Mouse (Mus musculus) gastrocnemius, adult 2 months (tissue): ENCODE measurements around the gene Zfp697. TPM values are rescaled to one million over a fixed set of nuclear protein-coding genes. Genes with fewer than 3 reads are reported as not detected.

ENCODE experiments used
- DNase-seq: peaks from one replicate; pipeline ENCODE4 v3.0.0; 2022
- H3K27ac ChIP-seq: fragments of 200-600 bp; 2 replicates; pipeline ENCODE4 v1.8.1; 2022; ENCODE audit warnings: mild to moderate bottlenecking
- H3K4me3 ChIP-seq: fragments of 200-600 bp; 2 replicates; pipeline ENCODE4 v1.8.1; 2022; ENCODE audit warnings: mild to moderate bottlenecking, moderate library complexity
- CTCF ChIP-seq: fragments of 200-600 bp; IDR thresholded peaks from 2 replicates; pipeline ENCODE4 v1.8.1; 2022; ENCODE audit warnings: antibody characterized with exemption, mild to moderate bottlenecking, moderate library complexity
- intact Hi-C: fragments of 180-260 bp; cut with DNase I; formaldehyde crosslinking; loops from one replicate; pipeline ENCODE4 v1.15.1; 2025
- total RNA-seq, 2 experiments: library from RNA; stranded (reverse); gene quantifications; 2 replicates each; pipeline ENCODE4 v1.2.3; 2021

Zfp697 gene
- total RNA-seq, 2 experiments from 2014 or later: 1.1 to 1.6 TPM

- TF ChIP-seq CTCF: no peak
- Histone ChIP-seq H3K27ac (no peak overlapping the region), H3K4me3 (no peak overlapping the region)
- DNase-seq: no peak
- intact Hi-C loops: no loop called here
Measured at GRCm38 (mm10) chr3:98756836-98757235, 374.6 kb downstream of the Zfp697 start.

- Histone ChIP-seq H3K4me3 (no peak overlapping the region), H3K27ac (no peak overlapping the region)
- intact Hi-C loops: no loop called here
- DNase-seq: no peak
- TF ChIP-seq CTCF: no peak
Measured at GRCm38 (mm10) chr3:98764155-98764554, 381.9 kb downstream of the Zfp697 start.

- Histone ChIP-seq H3K27ac (no peak overlapping the region), H3K4me3 (no peak overlapping the region)
- no peak for DNase-seq
- intact Hi-C loops: no loop called here
- no peak for TF ChIP-seq CTCF
Measured at GRCm38 (mm10) chr3:98780921-98781320, 398.7 kb downstream of the Zfp697 start.

- DNase-seq: no peak
- Histone ChIP-seq H3K27ac (no peak overlapping the region), H3K4me3 (no peak overlapping the region)
- TF ChIP-seq CTCF: no peak
- intact Hi-C loops: no loop called here
Measured at GRCm38 (mm10) chr3:98782181-98782868, 400.1 kb downstream of the Zfp697 start.

GRCm38 (mm10) chr3:98786551-98786950 lies 404.3 kb downstream of the Zfp697 start:
- no peak for TF ChIP-seq CTCF
- intact Hi-C loops: no loop called here
- DNase-seq: no peak
- Histone ChIP-seq H3K4me3 (no peak overlapping the region), H3K27ac (no peak overlapping the region)

Other genes starting within 250 kb of the Zfp697 start
- gene Adam30, start 221.8 kb upstream of the Zfp697 start, total RNA-seq: not detected
- not detected for gene Reg4, start 160.3 kb upstream of the Zfp697 start, total RNA-seq
- under 1 TPM; 0.56 to 0.71 TPM for gene Hmgcs2, start 102.0 kb upstream of the Zfp697 start, total RNA-seq
- 1 to 10 TPM; 1.1 to 1.9 TPM for gene Phgdh, start 42.5 kb upstream of the Zfp697 start, total RNA-seq
- not detected for gene Gm4450, start 74.7 kb downstream of the Zfp697 start, total RNA-seq
- gene Hsd3b4, start 128.1 kb downstream of the Zfp697 start, total RNA-seq: not detected
- not detected for gene Gm10681, start 206.3 kb downstream of the Zfp697 start, total RNA-seq
- not detected for gene Hsd3b5, start 247.8 kb downstream of the Zfp697 start, total RNA-seq